Mouse (Mus musculus) layer of hippocampus, adult 2 months (tissue): ENCODE data around the gene Mfsd8. TPM values are rescaled to one million over a fixed set of nuclear protein-coding genes. Genes with fewer than 3 reads are reported as not detected.

ENCODE experiments used
- DNase-seq, 2 experiments: peaks; one replicate each; pipeline ENCODE4 v3.0.0; 2022; ENCODE audit warnings: low spot score in 2 of 2
- H3K27ac ChIP-seq: fragments of 200-600 bp; 2 replicates; pipeline ENCODE4 v1.8.1; 2022
- H3K4me3 ChIP-seq: fragments of 200-600 bp; 2 replicates; pipeline ENCODE4 v1.8.1; 2022; ENCODE audit warnings: mild to moderate bottlenecking
- CTCF ChIP-seq: fragments of 200-600 bp; conservative IDR thresholded peaks from 2 replicates; pipeline ENCODE4 v1.8.1; 2022; ENCODE audit warnings: antibody characterized with exemption, mild to moderate bottlenecking, moderate library complexity
- total RNA-seq, 2 experiments: library from RNA; stranded (reverse); gene quantifications; 2 replicates each; pipeline ENCODE4 v1.2.3; 2021

Mfsd8 gene
- total RNA-seq, 2 experiments from 2014 or later: 19.5 to 24.0 TPM

GRCm38 (mm10) chr3:40799530-40800372, 46.9 kb downstream of the Mfsd8 start, which contains the start of gene Plk4:
Gene Plk4 (plus strand): TSS chr3:40800019.
- peak within 1 kb of the TSS; percentile 67 for H3K27ac ChIP-seq
- H3K4me3 ChIP-seq: peak within 1 kb of the TSS; percentile 85
- TF ChIP-seq CTCF: peak; percentile 25; the same call in 1 of the 2 replicates
- peak; percentile 94 for DNase-seq

DNA sequence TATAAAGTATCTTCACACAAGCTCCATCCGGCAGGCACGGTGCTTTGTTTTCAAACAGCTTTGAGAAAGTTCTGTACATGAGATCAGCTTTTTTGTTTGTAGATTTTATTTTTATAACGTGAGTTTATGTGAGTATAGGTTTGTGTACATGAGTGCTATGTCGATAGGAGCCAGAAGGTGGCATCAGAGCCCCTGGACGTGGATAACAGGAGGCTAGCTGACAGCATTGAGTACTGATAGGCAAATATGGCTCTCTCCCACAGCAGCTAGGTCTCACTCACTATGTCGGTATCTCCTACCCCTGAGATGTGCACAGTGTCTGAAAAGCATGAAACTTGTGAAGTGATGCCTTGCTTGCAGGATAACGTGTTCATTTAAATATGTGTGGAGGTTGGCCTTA, 48.2 kb downstream of the Mfsd8 start:
- Histone ChIP-seq H3K4me3 (no peak overlapping the region), H3K27ac (no peak overlapping the region)
- peak in 1 of 2 experiments; percentile 25 for DNase-seq
- peak; percentile 70 for TF ChIP-seq CTCF

DNA sequence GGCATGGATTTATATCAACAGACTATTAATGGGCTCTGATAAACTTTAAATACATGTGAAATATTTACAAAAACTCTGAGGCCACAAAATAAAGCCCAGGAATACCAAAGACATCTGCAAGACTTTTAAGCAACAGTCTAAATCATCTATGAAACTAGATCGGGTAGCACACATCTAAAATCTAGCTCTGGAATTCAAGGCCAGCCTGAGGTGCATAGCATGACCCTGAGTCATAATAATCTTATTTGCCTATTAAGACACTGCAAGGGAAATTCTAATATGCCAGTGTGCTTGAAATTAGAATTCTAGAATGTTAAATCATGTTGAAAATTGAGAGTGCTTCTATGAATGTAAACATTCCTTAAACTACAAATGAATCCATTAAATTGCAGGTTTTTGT, 48.6 kb downstream of the Mfsd8 start:
- no peak overlapping the region for H3K4me3 ChIP-seq
- no peak for DNase-seq
- TF ChIP-seq CTCF: no peak
- H3K27ac ChIP-seq: no peak overlapping the region

DNA sequence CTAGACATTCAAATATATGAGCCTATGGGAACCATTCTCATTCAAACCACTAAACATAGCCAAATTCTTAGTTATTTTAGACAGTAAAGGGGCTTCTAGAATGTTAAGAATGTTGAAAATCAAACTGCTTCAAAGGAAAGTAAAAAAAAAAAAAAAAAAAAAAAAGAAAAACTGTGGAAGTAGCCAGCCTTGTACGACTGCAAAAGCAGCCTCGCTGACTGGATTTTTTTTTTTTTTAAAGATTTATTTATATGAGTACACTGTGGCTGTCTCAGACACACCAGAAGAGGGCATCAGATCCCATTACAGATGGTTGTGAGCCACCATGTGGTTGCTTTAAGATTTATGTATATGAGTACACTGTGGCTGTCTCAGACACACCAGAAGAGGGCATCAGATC, 52.9 kb downstream of the Mfsd8 start:
- no peak overlapping the region for H3K27ac ChIP-seq
- H3K4me3 ChIP-seq: no peak overlapping the region
- DNase-seq: no peak
- TF ChIP-seq CTCF: peak; percentile 41

Other genes with a start within 250 kb of the Mfsd8 start
- under 1 TPM in 1 of 2 experiments, not detected in 1; 0.22 TPM for gene Slc25a31, start 138.0 kb downstream of the Mfsd8 start, total RNA-seq
- 100 to 1,000 TPM; 146 to 155 TPM for gene Hspa4l, start 102.4 kb downstream of the Mfsd8 start, total RNA-seq
- 1 to 10 TPM; 3.8 to 6.0 TPM for gene Plk4, start 46.9 kb downstream of the Mfsd8 start, total RNA-seq
- gene Abhd18, start 84 bp upstream of the Mfsd8 start, total RNA-seq: 10 to 100 TPM; 12.2 to 14.5 TPM
- under 1 TPM in 1 of 2 experiments, not detected in 1; 0.25 TPM for gene 1700034I23Rik, start 55.7 kb upstream of the Mfsd8 start, total RNA-seq
- 10 to 100 TPM; 14.1 to 16.4 TPM for gene Larp1b, start 102.9 kb upstream of the Mfsd8 start, total RNA-seq
- gene Pgrmc2, start 236.2 kb upstream of the Mfsd8 start, total RNA-seq: 10 to 100 TPM; 54.4 to 56.4 TPM